Mouse (Mus musculus): ENCODE results near the gene Klf7.

- TF ChIP-seq CTCF (IDR thresholded peaks at IDR 0.05; ENCODE audit: low read depth, low read length) (no peak), EP300 (IDR thresholded peaks at IDR 0.05; ENCODE audit: insufficient read depth, low read depth, low read length) (no peak), POLR2A (IDR thresholded peaks at IDR 0.05; ENCODE audit: insufficient read depth, low read length) (no peak)
Observed at GRCm38 (mm10) chr1:64087657-64088603, 34.2 kb downstream of the Klf7 start.
